Mouse (Mus musculus): Measurements from ENCODE around the gene Fyn.

DNA sequence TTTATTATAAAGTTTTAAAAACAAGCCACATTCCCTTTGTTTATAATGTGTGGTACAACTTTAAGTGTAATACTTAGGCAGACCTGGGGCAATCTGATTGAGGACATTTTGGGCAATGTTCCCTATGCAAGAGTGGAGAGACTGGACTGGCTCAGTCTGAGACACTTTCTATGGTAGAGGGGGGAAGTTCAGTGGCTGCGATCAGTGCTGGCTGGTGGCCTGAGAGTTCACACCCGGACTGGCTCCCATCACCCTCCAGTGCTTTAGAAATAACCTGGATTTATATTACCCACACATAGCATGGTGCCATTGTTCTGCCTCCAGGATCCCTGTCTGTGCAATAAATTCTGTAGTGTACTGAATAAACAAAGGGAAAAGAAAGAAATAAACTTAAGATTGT lies 243.5 kb downstream of the Fyn start:
- TF ChIP-seq POLR2A (IDR thresholded peaks at IDR 0.05; ENCODE audit: borderline replicate concordance, extremely low read depth, low read depth, low read length) (no peak), CTCF (IDR thresholded peaks at IDR 0.05; ENCODE audit: insufficient read depth, low read length) (no peak)

Measured in lung, adult 2 months (tissue).